Mouse (Mus musculus): ENCODE measurements around the gene Cc2d1a.

DNA sequence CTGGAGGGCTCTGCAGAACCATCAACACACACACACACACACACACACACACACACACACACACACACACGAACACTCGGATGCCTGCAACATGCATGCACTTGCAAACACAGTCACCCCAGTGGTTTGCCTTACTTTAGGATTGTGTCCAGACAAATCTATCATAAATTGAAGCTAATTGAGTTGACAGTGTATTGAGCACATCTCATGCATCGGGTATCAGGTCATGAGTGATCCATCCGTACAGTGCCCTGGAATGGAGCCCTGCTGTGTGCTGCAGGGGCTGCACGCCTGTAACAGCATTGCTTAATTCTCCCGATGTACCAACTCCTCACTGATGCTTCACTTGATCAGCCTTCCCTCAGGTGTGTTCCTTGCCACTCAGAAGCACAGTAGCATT is 32.1 kb downstream of the Cc2d1a start:
- TF ChIP-seq ZNF384 (IDR thresholded peaks at IDR 0.05; ENCODE audit: low read depth, low read length) (no peak), HCFC1 (IDR thresholded peaks at IDR 0.05; ENCODE audit: borderline replicate concordance, insufficient read depth, low read length) (no peak), ZC3H11A (IDR thresholded peaks at IDR 0.05; ENCODE audit: borderline replicate concordance, low read depth, low read length) (no peak)

Data from ES-E14 (cell line).